Mouse (Mus musculus): ENCODE results near the gene Tnfsf12.

DNA sequence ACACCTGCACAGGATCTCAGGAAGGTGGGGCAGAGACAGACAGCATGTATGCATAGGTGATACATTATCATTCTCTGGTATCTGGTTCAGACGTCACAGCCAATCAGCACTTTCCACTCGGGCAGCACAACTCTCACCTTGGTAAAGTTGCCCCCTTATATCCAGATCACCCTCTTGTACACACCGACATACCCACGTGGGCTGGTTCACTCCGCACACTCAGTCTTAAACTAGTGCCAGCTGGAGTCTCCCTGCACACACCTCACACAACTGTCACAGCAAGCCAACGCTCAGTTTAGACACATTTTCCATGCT, 646 bp downstream of the Tnfsf12 start:
- TF ChIP-seq POLR2A (IDR thresholded peaks at IDR 0.05; ENCODE audit: insufficient read length, low read depth) (no peak), USF1 (IDR thresholded peaks at IDR 0.05; ENCODE audit: low read depth) (no peak), E2F4 (IDR thresholded peaks at IDR 0.05; ENCODE audit: insufficient read depth) (no peak), MYOD1 (IDR thresholded peaks at IDR 0.05; ENCODE audit: control insufficient read depth in 1 of 3, insufficient read length in 2 of 3, low read depth in 2 of 3) (no peak), REST (IDR thresholded peaks at IDR 0.05; ENCODE audit: insufficient read depth, insufficient read length) (no peak), POLR2AphosphoS2 (IDR thresholded peaks at IDR 0.05; ENCODE audit: insufficient read length, low read depth) (no peak), CEBPB (IDR thresholded peaks at IDR 0.05; ENCODE audit: insufficient read depth, poor library complexity, severe bottlenecking) (no peak), MAX (IDR thresholded peaks at IDR 0.05; ENCODE audit: low read depth) (no peak), TCF12 (IDR thresholded peaks at IDR 0.05; ENCODE audit: insufficient read depth, poor library complexity, severe bottlenecking) (no peak)
